Mouse (Mus musculus): Measurements from ENCODE around the gene Gse1. TPM values are rescaled to one million over a fixed set of nuclear protein-coding genes. Genes with fewer than 3 reads are reported as not detected.

Gse1 gene
- total and polyA plus RNA-seq, 3 experiments: 23.6 to 128 (median 66.9) TPM

DNA sequence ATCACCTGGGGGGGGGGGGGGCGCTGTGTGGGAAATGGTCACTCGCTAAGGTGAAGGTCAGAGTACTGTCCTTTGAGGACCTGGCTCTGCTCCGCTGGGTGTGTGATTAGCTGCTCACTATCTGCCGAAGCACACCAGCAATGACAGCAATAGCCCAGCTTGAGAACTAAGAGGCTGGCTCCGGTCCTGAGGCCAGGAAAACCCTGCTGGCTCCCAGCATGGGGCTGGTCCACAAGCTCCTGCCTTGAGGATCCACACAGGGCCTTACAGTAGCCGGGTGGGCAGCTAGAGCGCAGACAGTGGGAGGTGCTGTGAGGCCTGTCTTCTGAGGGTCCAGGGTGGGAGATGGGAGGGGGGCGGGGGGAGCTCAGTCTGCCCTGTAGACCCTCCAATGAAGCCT, 79.9 kb downstream of the Gse1 start:
- Histone ChIP-seq H3K4me1 (ENCODE audit: control insufficient read depth in 1 of 2, insufficient read depth in 2 of 2, low read length in 2 of 2) (0 out of 4 replicates have a peak, but pooled peaks cover 0 to 4% of the 10 kb centered on the region in 2 experiments), H3K79me2 (ENCODE audit: control insufficient read depth, insufficient read depth, low read length, poor library complexity) (no peaks in the 10 kb centered on the region), H3K36me3 (ENCODE audit: control insufficient read depth in 1 of 2, insufficient read depth in 2 of 2, low read length in 2 of 2) (no peaks in the 10 kb centered on the region), H3K4me3 (ENCODE audit: control insufficient read depth in 1 of 2, insufficient read depth in 1 of 2, low read depth in 2 of 2, low read length in 2 of 2) (no peak overlapping the region), H3K27me3 (ENCODE audit: control insufficient read depth in 1 of 2, insufficient read depth in 2 of 2, low read length in 2 of 2) (no peaks in the 10 kb centered on the region), H3K27ac (ENCODE audit: control insufficient read depth, low read depth, low read length) (no peak overlapping the region), H3K9me3 (replicated peaks; ENCODE audit: insufficient read depth, low read length) (no peaks in the 10 kb centered on the region), H3K9ac (ENCODE audit: control insufficient read depth, low read depth, low read length, poor library complexity, severe bottlenecking) (no peak overlapping the region)
- no peak for TF ChIP-seq JUND (IDR thresholded peaks at IDR 0.05; ENCODE audit: low read depth, low read length)
- TF ChIP-seq ELF1 (IDR thresholded peaks at IDR 0.05; ENCODE audit: low read depth, low read length): no peak
- no peak for TF ChIP-seq MAFK (IDR thresholded peaks at IDR 0.05; ENCODE audit: borderline replicate concordance, low read depth, low read length)
- TF ChIP-seq RCOR1 (IDR thresholded peaks at IDR 0.05; ENCODE audit: low read depth, low read length): no peak
- no peak for TF ChIP-seq GABPA (IDR thresholded peaks at IDR 0.05; ENCODE audit: low read depth, low read length)
- no peak for TF ChIP-seq ZC3H11A (IDR thresholded peaks at IDR 0.05; ENCODE audit: low read depth, low read length)
- no peak for TF ChIP-seq POLR2AphosphoS5 (IDR thresholded peaks at IDR 0.05; ENCODE audit: borderline replicate concordance, low read depth, low read length)
- no peak for TF ChIP-seq MYB (IDR thresholded peaks at IDR 0.05; ENCODE audit: low read depth, low read length)
- DNase-seq (ENCODE audit: low read depth, low spot score): no peak

DNA sequence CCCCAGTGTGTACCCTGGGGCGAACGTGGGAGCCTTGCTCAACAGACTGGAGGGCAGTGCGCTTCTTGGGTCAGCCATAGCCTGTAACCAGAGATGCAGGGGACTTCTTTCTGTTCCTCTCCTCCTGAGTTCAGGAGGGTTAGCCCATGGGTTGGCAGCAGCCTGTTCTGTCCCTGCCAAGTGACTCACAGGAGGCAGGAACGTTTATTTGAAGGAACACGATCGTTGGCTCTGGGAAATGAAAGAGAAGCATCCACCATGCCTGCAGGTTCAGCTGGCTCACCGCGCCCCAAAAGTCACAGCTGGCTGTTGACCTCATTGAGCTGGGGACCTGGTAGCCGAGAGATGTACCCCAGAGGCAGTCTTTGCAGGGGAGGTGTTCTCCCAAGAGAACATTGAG, 80.3 kb downstream of the Gse1 start:
- Histone ChIP-seq H3K4me3 (ENCODE audit: control insufficient read depth in 1 of 2, insufficient read depth in 1 of 2, low read depth in 2 of 2, low read length in 2 of 2) (no peak overlapping the region), H3K27ac (ENCODE audit: control insufficient read depth, low read depth, low read length) (no peak overlapping the region), H3K9me3 (replicated peaks; ENCODE audit: insufficient read depth, low read length) (no peaks in the 10 kb centered on the region), H3K27me3 (ENCODE audit: control insufficient read depth in 1 of 2, insufficient read depth in 2 of 2, low read length in 2 of 2) (no peaks in the 10 kb centered on the region), H3K79me2 (ENCODE audit: control insufficient read depth, insufficient read depth, low read length, poor library complexity) (no peaks in the 10 kb centered on the region), H3K9ac (ENCODE audit: control insufficient read depth, low read depth, low read length, poor library complexity, severe bottlenecking) (no peak overlapping the region), H3K4me1 (ENCODE audit: control insufficient read depth in 1 of 2, insufficient read depth in 2 of 2, low read length in 2 of 2) (0 out of 4 replicates have a peak, but pooled peaks cover 0 to 4% of the 10 kb centered on the region in 2 experiments), H3K36me3 (ENCODE audit: control insufficient read depth in 1 of 2, insufficient read depth in 2 of 2, low read length in 2 of 2) (no peaks in the 10 kb centered on the region)
- DNase-seq (ENCODE audit: low read depth, low spot score): no peak
- no peak for TF ChIP-seq ZMIZ1 (IDR thresholded peaks at IDR 0.05; ENCODE audit: low read depth, low read length)
- no peak for TF ChIP-seq NELFE (IDR thresholded peaks at IDR 0.05; ENCODE audit: low read depth, low read length)
- TF ChIP-seq TBP (IDR thresholded peaks at IDR 0.05; ENCODE audit: low read depth, low read length): no peak
- TF ChIP-seq MAX (IDR thresholded peaks at IDR 0.05; ENCODE audit: low read length): no peak
- no peak for TF ChIP-seq KAT2A (conservative IDR thresholded peaks at IDR 0.05; ENCODE audit: low read depth, low read length)
- TF ChIP-seq EP300 (IDR thresholded peaks at IDR 0.05; ENCODE audit: low read depth in 1 of 2, low read length in 2 of 2): no peak
- no peak for TF ChIP-seq ETS1 (IDR thresholded peaks at IDR 0.05; ENCODE audit: low read depth, low read length)
- no peak for TF ChIP-seq ZKSCAN1 (IDR thresholded peaks at IDR 0.05; ENCODE audit: low read depth, low read length)
- no peak for TF ChIP-seq POLR2A (IDR thresholded peaks at IDR 0.05; ENCODE audit: control insufficient read depth in 1 of 2, insufficient read depth in 1 of 2, low read depth in 1 of 2, low read length in 2 of 2, poor library complexity in 1 of 2)
- no peak for TF ChIP-seq ELF1 (IDR thresholded peaks at IDR 0.05; ENCODE audit: low read depth, low read length)
- TF ChIP-seq MXI1 (IDR thresholded peaks at IDR 0.05; ENCODE audit: low read depth, low read length): no peak
- no peak for TF ChIP-seq GABPA (IDR thresholded peaks at IDR 0.05; ENCODE audit: low read depth, low read length)
- no peak for TF ChIP-seq ZNF384 (IDR thresholded peaks at IDR 0.05; ENCODE audit: low read depth, low read length)
- no peak for TF ChIP-seq RAD21 (IDR thresholded peaks at IDR 0.05; ENCODE audit: low read depth, low read length)
- no peak for TF ChIP-seq TAL1 (IDR thresholded peaks at IDR 0.05; ENCODE audit: low read length)
- no peak for TF ChIP-seq USF1 (IDR thresholded peaks at IDR 0.05; ENCODE audit: low read depth, low read length)
- no peak for TF ChIP-seq SIN3A (IDR thresholded peaks at IDR 0.05; ENCODE audit: low read length)
- no peak for TF ChIP-seq E2F4 (IDR thresholded peaks at IDR 0.05; ENCODE audit: borderline replicate concordance, low read depth, low read length)
- no peak for TF ChIP-seq NRF1 (IDR thresholded peaks at IDR 0.05; ENCODE audit: insufficient read depth, low read depth, low read length, poor library complexity, severe bottlenecking)
- TF ChIP-seq USF2 (IDR thresholded peaks at IDR 0.05; ENCODE audit: borderline replicate concordance in 1 of 2, insufficient read depth in 1 of 2, low read depth in 1 of 2, low read length in 2 of 2): no peak

All from MEL (cell line).